Mouse (Mus musculus): ENCODE data around the gene Egfem1. TPM values are rescaled to one million over a fixed set of nuclear protein-coding genes. Genes with fewer than 3 reads are reported as not detected.

Gene Egfem1
- polyA plus RNA-seq, 1 experiment from 2014 or later = 5.4 TPM

MicroRNA genes within 50 kb of the gene (microRNA counts, 519-probe panel; counts per million panel counts)
- 2,736 counts per million, percentile 29 among the panel's probes with 10 or more counts for microRNA mmu-miR-551b

Small RNA genes lying within 50 kb of the gene (microRNA-seq; reads per million reads assigned to microRNA genes)
- gene Mir21b = not detected
- gene Mir551b = 13.0 reads per million, percentile 30 among the genes with 10 or more reads in this experiment

Other genes starting within 250 kb of the Egfem1 start
- gene Gm1527, start 189.4 kb upstream of the Egfem1 start, polyA plus RNA-seq (2015; fragmentation: Nextera tagmentation; extraction: Ambion mirVana) = not detected in 2 replicates

All from neural tube, embryonic 13.5 days (tissue).